Mouse (Mus musculus) embryonic stem cell, embryonic (primary cell): Measurements from ENCODE around the gene Megf9.

Experiments
- CTCF ChIA-PET, 4 experiments: fragments of 300-600 bp in 2 of 4; fragments of 350-600 bp in 2 of 4; sonication (Branson Sonifier 250); formaldehyde crosslinking; loops; one replicate each; lab custom pipeline; 2022; ENCODE audit warnings: inconsistent platforms in 2 of 4; lab: Charles Lee
- POLR2A ChIA-PET, 4 experiments: fragments of 300-600 bp in 2 of 4; fragments of 350-600 bp in 2 of 4; sonication (Branson Sonifier 250); formaldehyde crosslinking; loops; one replicate each; lab custom pipeline; 2022; ENCODE audit warnings: antibody characterized with exemption in 4 of 4, inconsistent platforms in 1 of 4; lab: Charles Lee

The Megf9 gene

GRCm38 (mm10) chr4:70534891-70535269, at the start of gene Megf9:
Megf9 (minus strand) TSS chr4:70534995.
- ChIA-PET CTCF (no interaction called here), POLR2A (interaction anchor here in 2 of 4 experiments (0.8 to 1.2 kb wide), 6 partner anchors 18 to 125 kb away, joined by 3 to 4 read pairs (median 3); partner anchors contain the start of gene Cdk5rap2 (in 2 of the 2))

GRCm38 (mm10) chr4:70579654-70580053, 44.9 kb upstream of the Megf9 start:
- CTCF ChIA-PET, result interaction anchor here in 1 of 4 experiments (0.6 kb wide), 1 partner anchor 55 kb away, joined by 3 read pairs; no protein-coding TSS in a partner anchor
- POLR2A ChIA-PET, result no interaction called here

- POLR2A ChIA-PET, result no interaction called here
- CTCF ChIA-PET, result no interaction called here
These were observed 43.5 kb upstream of the Megf9 start for GRCm38 (mm10) chr4:70578301-70578700.

GRCm38 (mm10) chr4:70576096-70576495, 41.3 kb upstream of the Megf9 start:
- POLR2A ChIA-PET, result no interaction called here
- CTCF ChIA-PET, result no interaction called here

- CTCF ChIA-PET, result no interaction called here
These were observed 39.1 kb upstream of the Megf9 start for GRCm38 (mm10) chr4:70573926-70574325.

GRCm38 (mm10) chr4:70553888-70554287, 19.1 kb upstream of the Megf9 start:
- ChIA-PET CTCF (no interaction called here), POLR2A (no interaction called here)

More at GRCm38 (mm10) chr4:70573926-70574325, 39.1 kb upstream of the Megf9 start:
- POLR2A ChIA-PET, result no interaction called here

- ChIA-PET POLR2A (interaction anchor here in 1 of 4 experiments (0.8 kb wide), 1 partner anchor 18 kb away, joined by 3 read pairs; no protein-coding TSS in a partner anchor), CTCF (no interaction called here)
These were observed 18.5 kb upstream of the Megf9 start for GRCm38 (mm10) chr4:70553230-70553797.

GRCm38 (mm10) chr4:70552120-70552519, 17.3 kb upstream of the Megf9 start:
- ChIA-PET POLR2A (no interaction called here), CTCF (no interaction called here)

GRCm38 (mm10) chr4:70547411-70548148, 12.8 kb upstream of the Megf9 start:
- POLR2A ChIA-PET, result interaction anchor here in 1 of 4 experiments (1.2 kb wide), 1 partner anchor 16 kb away, joined by 3 read pairs; no protein-coding TSS in a partner anchor
- CTCF ChIA-PET, result no interaction called here

GRCm38 (mm10) chr4:70545869-70546542, 11.2 kb upstream of the Megf9 start:
- ChIA-PET CTCF (no interaction called here), POLR2A (interaction anchor here in 1 of 4 experiments (1.8 kb wide), 1 partner anchor 16 kb away, joined by 4 read pairs; no protein-coding TSS in a partner anchor)

GRCm38 (mm10) chr4:70544390-70544789, 9.6 kb upstream of the Megf9 start:
- POLR2A ChIA-PET, result interaction anchor here in 1 of 4 experiments (1.8 kb wide), 1 partner anchor 14 kb away, joined by 4 read pairs; no protein-coding TSS in a partner anchor
- CTCF ChIA-PET, result no interaction called here

GRCm38 (mm10) chr4:70542387-70542786, 7.6 kb upstream of the Megf9 start:
- ChIA-PET CTCF (no interaction called here), POLR2A (no interaction called here)

- ChIA-PET CTCF (no interaction called here), POLR2A (no interaction called here)
These were observed 5.9 kb upstream of the Megf9 start for GRCm38 (mm10) chr4:70540743-70541142.

GRCm38 (mm10) chr4:70536661-70537580, 2.1 kb upstream of the Megf9 start:
- ChIA-PET CTCF (interaction anchor here in 2 of 4 experiments (0.5 to 0.7 kb wide), 3 partner anchors 58 to 321 kb away, joined by 3 to 4 read pairs (median 3); no protein-coding TSS in a partner anchor), POLR2A (interaction anchor here in 3 of 4 experiments (0.7 to 1.4 kb wide), 8 partner anchors 8 to 544 kb away, joined by 3 to 4 read pairs (median 3); partner anchors contain the start of gene Cdk5rap2 (in 1 of the 3))

- ChIA-PET CTCF (no interaction called here), POLR2A (interaction anchor here in 2 of 4 experiments (0.8 to 1.4 kb wide), 7 partner anchors 17 to 126 kb away, joined by 3 to 4 read pairs (median 3); partner anchors contain the start of gene Cdk5rap2 (in 1 of the 2))
These were observed 1.0 kb upstream of the Megf9 start for GRCm38 (mm10) chr4:70535711-70536311.

GRCm38 (mm10) chr4:70535289-70535688, 494 bp upstream of the Megf9 start:
- CTCF ChIA-PET, result no interaction called here
- POLR2A ChIA-PET, result interaction anchor here in 2 of 4 experiments (0.8 to 1.2 kb wide), 6 partner anchors 18 to 125 kb away, joined by 3 to 4 read pairs (median 3); partner anchors contain the start of gene Cdk5rap2 (in 1 of the 2)

- POLR2A ChIA-PET, result interaction anchor here in 1 of 4 experiments (1.1 kb wide), 1 partner anchor 124 kb away, joined by 3 read pairs; the partner anchor contains the start of gene Cdk5rap2
- CTCF ChIA-PET, result no interaction called here
These were observed 511 bp downstream of the Megf9 start for GRCm38 (mm10) chr4:70534078-70534890.
